Mouse (Mus musculus) testis, postnatal 10 days (tissue): ENCODE measurements around the gene Gm7579.
"Not testable (repeated sequence)": the region's sequence is repeated elsewhere in the genome, so short reads cannot be mapped to it uniquely, and the experiment has no call there.

ENCODE experiments used
- DNase-seq: peaks from one replicate; pipeline ENCODE4 v3.0.0; 2021; ENCODE audit warnings: low spot score

Gene Gm7579

DNA sequence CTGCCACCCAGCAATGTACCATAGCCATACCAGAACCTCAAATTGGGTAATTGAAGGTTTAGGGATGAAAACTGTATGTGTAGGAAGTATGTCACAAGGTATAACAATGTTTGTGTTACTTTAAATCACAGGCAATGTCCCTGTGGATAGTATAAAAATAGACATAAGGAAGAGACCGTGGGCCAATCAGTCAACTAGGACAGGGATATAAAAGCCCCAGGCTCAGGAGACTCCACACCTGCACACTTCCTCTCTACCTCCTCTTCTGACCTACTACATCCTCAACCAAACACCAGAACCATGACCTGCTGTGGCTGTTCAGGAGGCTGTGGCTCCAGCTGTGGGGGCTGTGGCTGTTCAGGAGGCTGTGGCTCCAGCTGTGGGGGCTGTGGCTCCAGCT is at the start of gene Gm7579:
Gene Gm7579 (plus strand): TSS at position 301 of the 400 bp plus-strand sequence.
- no peak for DNase-seq

DNA sequence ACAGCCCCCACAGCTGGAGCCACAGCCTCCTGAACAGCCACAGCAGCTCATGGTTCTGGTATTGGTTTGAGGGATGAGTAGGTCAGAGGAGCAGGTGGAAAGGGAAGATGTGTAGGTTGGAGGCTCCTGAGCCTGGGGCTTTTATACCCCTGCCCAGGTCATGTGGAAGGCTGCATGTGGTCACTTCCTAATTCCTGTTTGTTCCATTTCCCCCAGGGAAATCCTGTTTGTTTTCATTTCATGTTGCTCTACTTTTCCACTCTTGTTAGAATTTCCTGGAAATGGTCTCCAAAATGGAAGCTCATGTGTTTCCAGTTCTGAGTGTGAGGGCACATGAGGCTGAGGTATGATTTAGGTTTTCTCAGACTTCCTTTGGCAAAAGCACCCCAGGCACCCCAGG is 46.0 kb upstream of the Gm7579 start, which contains the start of gene Gm4553:
Gene Gm4553 (minus strand): TSS at position 101 of the 400 bp plus-strand sequence.
- DNase-seq, result not testable (repeated sequence)

DNA sequence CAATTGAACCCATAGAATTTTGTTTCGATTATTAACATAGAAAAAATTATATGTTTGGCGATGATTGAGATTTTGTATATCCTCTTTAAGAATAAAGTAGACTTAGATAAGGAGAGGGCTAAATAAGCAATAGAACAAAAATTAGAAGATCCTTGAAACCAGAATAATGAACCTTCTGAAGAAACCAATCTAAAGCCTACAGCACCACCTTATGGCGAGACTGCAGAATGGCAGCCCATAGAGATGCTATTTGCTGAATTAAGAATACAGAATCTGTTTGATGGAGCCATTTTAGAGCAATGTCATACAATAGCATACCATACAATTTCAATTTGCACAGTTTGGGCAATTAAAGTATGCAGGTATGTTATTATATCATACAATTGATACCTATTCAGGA is 41.8 kb upstream of the Gm7579 start:
- no peak for DNase-seq

DNA sequence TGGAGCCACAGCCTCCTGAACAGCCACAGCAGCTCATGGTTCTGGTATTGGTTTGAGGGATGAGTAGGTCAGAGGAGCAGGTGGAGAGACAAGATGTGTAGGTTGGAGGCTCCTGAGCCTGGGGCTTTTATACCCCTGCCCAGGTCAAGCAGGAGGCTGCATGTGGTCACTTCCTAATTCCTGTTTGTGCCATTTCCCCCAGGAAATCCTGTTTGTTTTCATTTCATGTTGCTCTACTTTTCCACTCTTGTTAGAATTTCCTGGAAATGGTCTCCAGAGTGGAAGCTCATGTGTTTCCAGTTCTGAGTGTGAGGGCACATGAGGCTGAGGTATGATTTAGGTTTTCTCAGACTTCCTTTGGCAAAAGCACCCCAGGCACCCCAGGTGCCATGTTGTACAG is 35.8 kb upstream of the Gm7579 start, which contains the start of gene Krtap5-2:
Gene Krtap5-2 (minus strand): TSS at position 101 of the 400 bp plus-strand sequence.
- DNase-seq, result not testable (repeated sequence)

DNA sequence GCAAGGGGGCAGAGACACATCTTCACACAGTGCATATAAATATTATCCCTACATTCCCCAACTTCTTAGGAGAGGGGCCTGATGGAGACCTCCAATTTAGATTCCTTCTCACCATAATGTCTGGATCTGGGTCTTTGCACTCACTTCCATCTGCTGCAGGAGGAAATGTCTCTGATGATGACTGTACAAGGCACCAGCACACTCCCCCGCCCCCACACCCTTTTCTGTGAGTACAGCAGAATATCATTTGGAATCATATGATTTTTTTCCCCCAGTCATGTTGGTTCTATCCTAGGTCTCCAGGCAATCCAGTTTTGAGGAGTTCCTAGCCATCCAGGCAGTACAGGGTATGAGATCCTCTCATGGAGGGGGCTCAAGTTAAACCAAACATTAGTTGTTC is 33.0 kb upstream of the Gm7579 start:
- no peak for DNase-seq

DNA sequence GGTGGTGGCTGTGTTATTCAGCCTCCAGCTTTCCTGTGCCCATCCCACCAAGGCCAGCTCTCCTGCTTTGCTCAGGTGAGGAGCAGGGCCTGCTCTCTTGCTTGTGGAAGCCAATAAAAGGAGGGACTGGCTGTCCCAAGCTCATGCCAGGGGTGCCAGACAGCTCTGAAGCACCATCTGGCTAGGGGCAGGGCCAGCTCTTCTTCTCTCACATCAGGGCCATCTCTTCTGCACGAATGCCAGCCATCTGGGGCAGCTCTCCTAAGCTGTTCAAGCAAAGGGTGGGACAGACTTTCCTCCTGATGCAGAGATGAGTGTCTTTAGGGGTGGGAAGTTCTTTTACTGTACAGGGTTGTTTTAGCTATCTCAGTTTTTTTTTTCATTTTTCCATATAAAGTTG is 30.6 kb upstream of the Gm7579 start:
- DNase-seq, result no peak

DNA sequence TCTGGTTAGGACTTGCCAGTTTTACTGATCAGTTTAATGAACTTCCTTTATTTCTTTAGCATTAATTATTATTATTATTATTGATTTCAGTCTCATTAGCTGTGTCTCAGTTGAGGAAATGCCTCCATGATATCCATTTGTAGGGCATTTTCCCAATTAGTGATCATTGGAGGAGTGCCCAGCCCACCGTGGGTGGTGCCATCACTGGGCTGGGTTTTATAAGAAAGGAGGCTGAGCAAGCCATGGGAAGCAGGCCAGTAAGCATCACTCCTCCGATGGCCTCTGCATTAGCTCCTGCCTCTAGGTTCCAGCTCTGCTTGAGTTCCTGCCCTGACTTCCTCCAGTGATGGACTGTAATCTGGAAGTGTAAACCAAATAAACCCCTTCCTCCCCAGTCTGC is 23.5 kb upstream of the Gm7579 start:
- DNase-seq, result no peak

DNA sequence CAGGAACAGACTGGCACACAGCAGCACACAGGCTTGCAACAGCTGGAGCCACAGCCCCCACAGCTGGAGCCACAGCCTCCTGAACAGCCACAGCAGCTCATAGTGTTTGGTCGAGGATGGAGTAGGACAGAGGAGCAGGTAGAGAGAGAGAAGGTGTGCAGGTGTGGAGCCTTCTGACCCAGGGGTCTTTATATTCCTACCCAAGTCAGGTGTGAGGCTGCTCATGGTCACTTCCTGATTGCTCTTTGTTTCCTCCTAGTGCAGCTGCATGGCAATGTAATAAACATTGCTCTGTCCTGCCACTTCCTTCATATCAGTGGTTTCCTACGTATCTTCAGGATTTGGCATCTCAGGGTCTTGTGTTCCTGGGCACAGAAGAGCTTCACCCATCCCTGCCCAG is 21.4 kb upstream of the Gm7579 start, which contains the start of gene Gm10153:
Gene Gm10153 (minus strand): TSS at position 101 of the 400 bp plus-strand sequence.
- no peak for DNase-seq

DNA sequence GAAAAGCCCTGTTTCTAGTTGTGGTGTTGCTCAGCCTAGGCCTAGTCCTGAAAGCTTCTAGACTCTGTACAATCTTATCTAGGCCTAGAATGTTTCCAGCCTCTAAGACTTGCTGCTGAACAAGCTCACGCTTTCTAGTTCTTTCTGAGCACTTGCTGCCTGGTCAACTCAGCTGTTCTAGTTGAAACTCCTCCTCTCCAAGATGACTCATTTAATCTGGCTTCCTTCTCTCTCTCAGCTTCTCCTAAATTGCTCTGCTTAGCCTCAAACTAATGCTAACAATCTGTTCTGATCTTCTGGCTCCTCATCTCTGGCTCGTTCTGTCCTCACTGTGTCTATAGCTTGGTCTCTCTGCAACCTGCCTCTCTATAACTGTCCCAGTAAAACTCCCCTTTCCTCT is 12.9 kb upstream of the Gm7579 start:
- no peak for DNase-seq

DNA sequence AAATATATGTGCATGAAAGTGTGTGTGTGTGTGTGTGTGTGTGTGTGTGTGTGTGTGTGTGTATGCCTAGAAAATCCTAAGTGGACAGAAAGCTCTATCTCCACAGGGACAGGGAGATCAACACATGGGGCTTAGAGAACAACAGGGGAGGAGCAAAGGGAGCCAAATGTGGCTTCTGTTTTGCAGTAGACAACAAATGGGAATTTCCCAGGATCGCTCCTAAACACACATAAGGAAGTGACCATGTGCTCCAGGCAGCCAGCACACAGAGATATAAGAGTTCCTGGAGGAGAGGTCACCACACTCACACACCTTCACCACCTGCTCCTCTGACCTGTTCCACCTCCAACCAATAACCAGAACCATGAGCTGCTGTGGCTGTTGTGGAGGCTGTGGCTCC is 10.6 kb upstream of the Gm7579 start, which contains the start of gene Krtap5-3:
Gene Krtap5-3 (plus strand): TSS at position 301 of the 400 bp plus-strand sequence.
- no peak for DNase-seq

DNA sequence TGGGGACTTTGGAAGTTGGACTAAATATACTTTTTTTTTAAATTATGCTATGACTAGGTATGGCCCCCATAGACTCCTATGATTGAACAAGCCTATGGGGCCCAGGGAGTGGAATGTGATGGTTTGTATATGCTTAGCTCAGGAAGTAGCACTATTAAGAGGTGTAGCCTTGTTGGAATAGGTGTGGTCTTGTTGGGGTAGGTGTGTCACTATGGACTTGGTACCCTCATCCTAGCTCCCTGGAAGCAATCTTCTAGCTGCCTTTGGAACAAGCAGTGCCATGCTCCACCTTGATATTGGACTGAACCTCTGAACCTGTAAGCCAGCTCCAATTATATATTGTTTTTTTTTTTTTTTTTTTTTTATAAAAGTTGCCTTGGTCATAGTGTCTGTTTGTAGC is 6.2 kb upstream of the Gm7579 start:
- no peak for DNase-seq

DNA sequence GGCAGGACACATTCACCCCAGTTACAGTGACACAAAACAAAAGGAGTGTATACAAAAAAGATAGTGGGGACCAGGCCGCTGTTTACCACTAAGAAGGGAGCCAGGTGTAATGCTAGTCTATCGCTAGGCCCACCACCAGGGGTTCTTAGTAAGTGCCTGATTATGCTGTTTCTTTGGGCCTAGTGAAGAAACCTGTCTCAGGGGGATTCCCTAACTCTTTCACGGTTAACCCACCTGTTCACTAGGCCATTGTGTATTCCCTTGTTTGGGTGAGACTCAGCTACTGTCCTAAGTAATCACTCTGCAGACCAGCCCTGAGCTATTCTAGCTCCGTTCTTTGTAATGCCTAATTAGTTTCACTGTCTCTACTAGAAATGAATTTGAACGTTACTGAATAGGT is 4.8 kb upstream of the Gm7579 start:
- DNase-seq, result not testable (repeated sequence)

DNA sequence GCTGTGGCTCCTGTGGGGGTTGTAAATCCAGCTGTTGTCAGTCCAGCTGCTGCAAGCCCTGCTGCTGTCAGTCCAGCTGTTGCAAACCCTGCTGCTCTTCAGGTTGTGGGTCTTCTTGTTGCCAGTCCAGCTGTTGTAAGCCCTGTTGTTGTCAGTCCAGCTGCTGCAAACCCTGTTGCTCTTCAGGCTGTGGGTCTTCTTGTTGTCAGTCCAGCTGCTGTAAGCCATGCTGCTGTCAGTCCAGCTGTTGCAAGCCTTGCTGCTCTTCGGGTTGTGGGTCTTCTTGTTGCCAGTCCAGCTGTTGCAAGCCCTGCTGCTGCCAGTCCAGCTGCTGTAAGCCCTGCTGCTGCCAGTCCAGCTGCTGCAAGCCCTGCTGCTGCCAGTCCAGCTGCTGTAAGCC is 477 bp downstream of the Gm7579 start:
- DNase-seq, result not testable (repeated sequence)

DNA sequence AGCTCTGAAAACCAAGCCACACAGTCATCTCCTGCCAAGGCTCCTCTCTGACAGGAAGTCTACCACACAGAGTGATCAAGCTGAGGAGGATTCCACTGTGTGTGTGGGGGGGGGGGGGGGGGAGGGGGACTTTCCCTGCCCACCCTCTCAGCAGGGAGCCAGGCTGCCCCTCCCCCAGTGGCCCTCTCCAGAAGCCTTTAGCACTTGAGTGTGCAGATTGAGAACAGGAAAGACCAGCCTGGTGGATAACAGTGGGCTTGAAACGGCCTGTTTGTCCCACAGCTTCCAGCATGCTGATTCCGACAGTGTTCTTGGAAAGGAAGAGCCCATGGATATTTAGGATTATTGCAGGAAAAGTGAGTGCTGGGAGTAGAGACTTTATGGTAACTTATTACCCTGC is 12.9 kb downstream of the Gm7579 start:
- DNase-seq, result no peak

DNA sequence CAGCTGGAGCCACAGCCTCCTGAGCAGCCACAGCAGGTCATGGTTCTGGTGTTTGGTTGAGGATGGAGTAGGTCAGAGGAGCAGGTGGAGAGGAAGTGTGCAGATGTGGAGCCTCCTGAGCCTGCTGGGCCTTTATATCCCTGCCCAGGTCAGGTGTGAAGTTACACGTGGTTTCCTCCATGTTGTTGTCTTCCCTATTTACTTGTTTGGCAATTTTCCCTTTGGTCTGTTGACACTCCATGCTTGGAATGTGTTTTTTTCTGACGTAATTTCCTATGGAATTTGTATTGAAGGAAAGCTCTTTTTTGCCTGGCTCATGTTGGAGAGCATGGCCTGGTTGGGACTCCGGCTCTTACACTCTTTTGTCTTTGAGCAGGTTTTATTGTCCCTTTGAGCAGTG is 18.2 kb downstream of the Gm7579 start, which contains the start of gene Krtap5-5:
Gene Krtap5-5 (minus strand): TSS at position 101 of the 400 bp plus-strand sequence.
- DNase-seq, result not testable (repeated sequence)

DNA sequence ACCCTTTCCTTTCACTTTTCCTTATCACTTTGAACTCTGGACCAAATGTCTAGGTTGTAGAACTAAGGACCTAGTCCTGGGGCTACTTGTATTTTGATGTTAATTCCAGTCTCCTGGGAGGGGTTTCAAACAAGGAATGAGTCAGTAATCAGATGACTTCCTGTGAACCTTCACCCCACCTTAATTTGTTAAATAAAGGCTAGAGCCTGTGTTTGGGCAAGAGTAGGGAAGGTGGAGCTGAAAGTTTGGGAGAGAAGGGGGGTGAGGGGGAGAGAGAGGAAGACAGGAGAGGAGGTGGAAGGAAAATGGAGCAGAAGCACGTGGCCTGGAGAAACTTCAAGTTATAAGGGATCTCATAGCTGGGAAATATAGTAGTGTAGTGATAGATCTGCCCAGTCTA is 19.9 kb downstream of the Gm7579 start:
- DNase-seq, result no peak

DNA sequence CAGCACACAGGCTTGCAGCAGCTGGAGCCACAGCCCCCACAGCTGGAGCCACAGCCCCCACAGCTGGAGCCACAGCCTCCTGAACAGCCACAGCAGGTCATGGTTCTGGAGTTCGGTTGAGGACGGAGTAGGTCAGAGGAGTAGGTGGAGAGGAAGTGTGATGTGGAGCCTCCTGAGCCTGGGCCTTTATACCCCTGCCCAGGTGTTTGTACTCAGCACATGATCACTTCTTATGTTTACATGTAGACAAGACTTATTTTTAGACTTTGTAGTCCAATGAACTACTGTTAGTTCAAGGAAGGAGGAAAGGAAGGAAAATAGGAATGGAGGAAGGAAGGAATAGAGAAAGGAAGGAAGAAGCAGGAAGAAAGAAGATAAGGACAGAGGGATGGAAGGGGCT is 29.3 kb downstream of the Gm7579 start, which contains the start of gene Gm40460:
Gene Gm40460 (minus strand): TSS at position 101 of the 400 bp plus-strand sequence.
- DNase-seq, result no peak

DNA sequence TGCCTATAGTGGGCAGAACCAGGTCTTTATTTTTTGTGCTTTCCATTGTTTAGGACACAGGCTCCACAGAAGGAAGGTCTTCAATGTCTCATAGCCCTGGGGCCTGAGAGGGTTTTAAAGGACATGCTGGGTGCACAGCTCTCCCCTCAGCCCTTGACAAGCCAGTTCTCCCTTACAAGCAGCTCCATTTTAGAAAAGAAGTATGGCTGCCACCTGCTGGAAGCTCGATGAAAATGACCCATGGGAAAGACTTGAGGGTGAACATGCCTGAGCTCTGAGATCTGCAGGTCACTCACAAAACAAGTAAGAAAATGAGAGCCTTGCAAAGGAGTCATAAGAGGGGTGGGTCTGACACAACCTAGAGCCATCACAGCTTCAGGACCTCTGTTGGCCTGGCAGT is 38.2 kb downstream of the Gm7579 start:
- DNase-seq, result peak; percentile 65

DNA sequence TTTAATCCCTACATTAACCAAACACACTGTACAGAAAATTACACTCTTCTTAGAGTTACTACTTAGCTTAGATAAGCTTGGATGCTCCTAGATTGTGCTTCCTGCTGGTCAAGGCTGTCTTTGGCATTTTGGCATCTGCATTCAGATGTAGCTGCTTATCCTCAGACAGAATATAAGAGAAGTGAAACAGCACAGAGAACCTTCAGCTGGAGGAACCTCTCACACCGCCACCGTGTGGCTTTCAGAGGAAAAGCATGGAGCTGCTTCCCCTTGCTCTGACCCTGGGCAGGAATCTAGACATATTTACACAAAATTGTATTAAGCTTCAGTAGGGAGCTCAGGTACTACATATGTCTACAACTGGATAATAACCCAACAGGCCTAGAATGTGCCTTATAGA is 43.9 kb downstream of the Gm7579 start:
- DNase-seq, result peak; percentile 65

DNA sequence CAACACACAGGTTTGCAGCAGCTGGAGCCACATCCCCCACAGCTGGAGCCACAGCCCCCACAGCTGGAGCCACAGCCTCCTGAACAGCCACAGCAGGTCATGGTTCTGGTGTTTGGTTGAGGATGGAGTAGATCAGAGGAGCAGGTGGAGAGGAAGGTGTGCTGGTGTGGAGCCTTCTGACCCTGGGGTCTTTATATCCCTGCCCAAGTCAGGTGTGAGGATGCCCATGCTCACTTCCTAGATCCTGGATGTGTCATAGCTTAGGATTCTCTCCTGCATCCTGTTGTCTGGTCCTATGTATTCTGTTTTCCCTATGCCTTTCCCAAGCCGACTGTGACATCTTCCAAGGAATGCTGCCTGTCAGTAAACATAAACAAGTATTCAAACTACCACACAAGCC is 46.6 kb downstream of the Gm7579 start, which contains the start of gene Gm2431:
Gene Gm2431 (minus strand): TSS at position 101 of the 400 bp plus-strand sequence.
- DNase-seq, result not testable (repeated sequence)
